Comparison of ENCODE assay signal across 22 mouse cellular contexts in genomic region chr5:74933276-74933675, GRCm38 (mm10).
"Had no signal": no experiment of that assay in that cellular context is flagged by ENCODE, and none has a peak within 500 bp of the region (broad histone marks: within the 10 kb centered on the region; RNA-seq: fewer than 3 reads in every experiment).

No protein-coding gene starts in this region.

- H3K36me3 ChIP-seq: heart, embryonic 13.5 days; heart, embryonic 15.5 days; hindbrain, embryonic 13.5 days; hindbrain, embryonic 15.5 days; kidney, embryonic 15.5 days; limb, embryonic 10.5 days; limb, embryonic 12.5 days; liver, embryonic 13.5 days; liver, embryonic 15.5 days had no signal

- H3K9me3 ChIP-seq: heart, embryonic 13.5 days; heart, embryonic 15.5 days; hindbrain, embryonic 13.5 days; hindbrain, embryonic 15.5 days; kidney, embryonic 15.5 days; limb, embryonic 10.5 days; limb, embryonic 12.5 days; liver, embryonic 13.5 days; liver, embryonic 15.5 days had no signal

- H3K4me3 ChIP-seq: heart, adult 2 months; heart, embryonic 13.5 days; heart, embryonic 15.5 days; hindbrain, embryonic 13.5 days; hindbrain, embryonic 15.5 days; kidney, embryonic 15.5 days; left cerebral cortex, adult 2 months; limb, embryonic 10.5 days; limb, embryonic 12.5 days; liver, embryonic 13.5 days; liver, embryonic 15.5 days had no signal

- H3K4me1 ChIP-seq: hindbrain, embryonic 13.5 days; hindbrain, embryonic 15.5 days; liver, embryonic 13.5 days; liver, embryonic 15.5 days had no signal

- DNase-seq: gastrocnemius, postnatal 14 days; gastrocnemius, postnatal 36 days; heart, adult 2 months; heart, postnatal 14 days; heart, postnatal 36 days; kidney, adult 11 months; kidney, adult 2 months; kidney, adult 9 months; kidney, postnatal 14 days; kidney, postnatal 36 days; layer of hippocampus, adult 9-11 months; liver; liver, embryonic 13.5 days had no signal

- H3K27me3 ChIP-seq: heart, embryonic 13.5 days; heart, embryonic 15.5 days; limb, embryonic 12.5 days; liver, embryonic 13.5 days; liver, embryonic 15.5 days had no signal
